Mouse (Mus musculus) thymus, adult 2 months (tissue): ENCODE measurements at regions not wholly inside any gene's neighbourhood (a gene's known extent, or its start where the extent isn't known, plus 50 kb on each side); places are given as distances from the start of the nearest gene placed in this dataset.

Experiments
- CTCF ChIP-seq: fragments of 200-500 bp; IDR thresholded peaks from 2 replicates; pipeline ENCODE4 v1.5.1; 2012; ENCODE audit warnings: mild to moderate bottlenecking, control low read depth, low read length, moderate library complexity, borderline replicate concordance; ENCODE audit not compliant: control insufficient read depth, poor library complexity, insufficient read depth; ENCODE audit errors: extremely low read depth
- POLR2A ChIP-seq: fragments of 200-500 bp; IDR thresholded peaks from 2 replicates; pipeline ENCODE4 v1.6.1; 2012; ENCODE audit warnings: mild to moderate bottlenecking, low read length, control low read depth, moderate library complexity; ENCODE audit not compliant: control insufficient read depth, poor library complexity, insufficient read depth; ENCODE audit errors: extremely low read depth

GRCm38 (mm10) chr4:31320734-31321507 lies 643.0 kb upstream of the Map3k7 start:
- no peak for TF ChIP-seq CTCF
- no peak for TF ChIP-seq POLR2A
